Mouse (Mus musculus): Measurements from ENCODE around the gene Cnr1.

The Cnr1 gene
- long read RNA-seq, experiment 1, partial matches to known transcripts, result 0 of 11 reads
- long read RNA-seq, experiment 1, other reads (novel, unspliced or antisense), result 11 of 11 reads
- long read RNA-seq, experiment 2, full-length matches to known transcripts, result 5 of 7 reads
- long read RNA-seq, experiment 2, partial matches to known transcripts, result 0 of 7 reads
- long read RNA-seq, experiment 2, other reads (novel, unspliced or antisense), result 2 of 7 reads

- intact Hi-C loops (cut with DNase I), result loop anchor here (5.0 to 10.0 kb wide), 4 partner anchors 52 to 527 kb away; no protein-coding TSS in a partner anchor
Measured at GRCm38 (mm10) chr4:33924234-33924888, at the start of gene Cnr1. Gene Cnr1, plus strand, starts transcription at chr4:33924593.

GRCm38 (mm10) chr4:33879944-33880343 lies 44.4 kb upstream of the Cnr1 start:
- intact Hi-C loops (cut with DNase I), result no loop called here

GRCm38 (mm10) chr4:33886026-33886425 lies 38.4 kb upstream of the Cnr1 start:
- intact Hi-C loops (cut with DNase I), result no loop called here

GRCm38 (mm10) chr4:33889976-33890375 lies 34.4 kb upstream of the Cnr1 start:
- intact Hi-C loops (cut with DNase I), result no loop called here

- intact Hi-C loops (cut with DNase I), result no loop called here
Measured at GRCm38 (mm10) chr4:33892178-33892869, 32.1 kb upstream of the Cnr1 start.

- intact Hi-C loops (cut with DNase I), result no loop called here
Measured at GRCm38 (mm10) chr4:33893841-33894240, 30.6 kb upstream of the Cnr1 start.

- intact Hi-C loops (cut with DNase I), result no loop called here
Measured at GRCm38 (mm10) chr4:33895046-33895445, 29.3 kb upstream of the Cnr1 start.

GRCm38 (mm10) chr4:33895491-33895890 lies 28.9 kb upstream of the Cnr1 start:
- intact Hi-C loops (cut with DNase I), result no loop called here

- intact Hi-C loops (cut with DNase I), result no loop called here
Measured at GRCm38 (mm10) chr4:33901659-33902058, 22.7 kb upstream of the Cnr1 start.

- intact Hi-C loops (cut with DNase I), result no loop called here
Measured at GRCm38 (mm10) chr4:33903812-33904340, 20.5 kb upstream of the Cnr1 start.

- intact Hi-C loops (cut with DNase I), result no loop called here
Measured at GRCm38 (mm10) chr4:33904826-33905225, 19.6 kb upstream of the Cnr1 start.

- intact Hi-C loops (cut with DNase I), result no loop called here
Measured at GRCm38 (mm10) chr4:33908786-33909185, 15.6 kb upstream of the Cnr1 start.

- intact Hi-C loops (cut with DNase I), result no loop called here
Measured at GRCm38 (mm10) chr4:33915730-33916129, 8.7 kb upstream of the Cnr1 start.

- intact Hi-C loops (cut with DNase I), result loop anchor here (5.0 to 10.0 kb wide), 4 partner anchors 49 to 524 kb away; no protein-coding TSS in a partner anchor
Measured at GRCm38 (mm10) chr4:33920807-33921206, 3.6 kb upstream of the Cnr1 start.

- intact Hi-C loops (cut with DNase I), result loop anchor here (5.0 to 10.0 kb wide), 4 partner anchors 51 to 526 kb away; no protein-coding TSS in a partner anchor
Measured at GRCm38 (mm10) chr4:33923151-33923760, 1.1 kb upstream of the Cnr1 start.

- intact Hi-C loops (cut with DNase I), result loop anchor here (5.0 to 10.0 kb wide), 4 partner anchors 51 to 526 kb away; no protein-coding TSS in a partner anchor
Measured at GRCm38 (mm10) chr4:33923761-33924233, 596 bp upstream of the Cnr1 start.

- intact Hi-C loops (cut with DNase I), result loop anchor here (5.0 to 10.0 kb wide), 4 partner anchors 53 to 528 kb away; no protein-coding TSS in a partner anchor
Measured at GRCm38 (mm10) chr4:33924889-33925245, 474 bp downstream of the Cnr1 start.

- intact Hi-C loops (cut with DNase I), result loop anchor here (10.0 kb wide), 1 partner anchor 191 kb away; no protein-coding TSS in a partner anchor
Measured at GRCm38 (mm10) chr4:33925489-33925888, 1.1 kb downstream of the Cnr1 start.

- intact Hi-C loops (cut with DNase I), result loop anchor here (10.0 kb wide), 1 partner anchor 191 kb away; no protein-coding TSS in a partner anchor
Measured at GRCm38 (mm10) chr4:33926010-33926409, 1.6 kb downstream of the Cnr1 start.

GRCm38 (mm10) chr4:33926730-33927263 lies 2.4 kb downstream of the Cnr1 start:
- intact Hi-C loops (cut with DNase I), result loop anchor here (10.0 kb wide), 1 partner anchor 192 kb away; no protein-coding TSS in a partner anchor

GRCm38 (mm10) chr4:33927644-33928043 lies 3.3 kb downstream of the Cnr1 start:
- intact Hi-C loops (cut with DNase I), result loop anchor here (10.0 kb wide), 1 partner anchor 193 kb away; no protein-coding TSS in a partner anchor
